Mouse (Mus musculus) embryo, embryonic 10.5 days (tissue): Measurements from ENCODE around the gene Rcbtb2.

Experiments
- DNase-seq: peaks from one replicate; pipeline ENCODE4 v3.0.0-alpha.2; 2015; ENCODE audit warnings: low spot score

The Rcbtb2 gene

DNA sequence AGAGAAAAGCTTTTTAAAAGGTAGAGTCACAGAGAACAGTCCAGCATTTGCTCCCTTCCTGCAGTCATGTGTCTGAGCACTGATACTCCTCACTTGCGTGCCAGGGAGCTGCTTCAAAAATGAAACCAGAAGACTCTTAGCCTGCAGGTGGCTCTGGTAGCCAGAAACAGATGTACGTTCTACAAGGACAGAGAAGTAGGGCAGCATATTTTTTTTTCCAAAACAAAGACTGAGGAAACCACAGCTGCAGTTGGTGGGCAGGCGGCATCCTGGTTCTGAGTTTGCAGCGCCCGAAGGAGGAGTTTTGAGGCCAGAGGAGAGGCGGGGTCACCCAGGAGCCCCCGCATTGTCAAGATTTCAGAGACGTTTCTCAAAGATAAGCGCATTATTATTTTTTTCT lies 5.9 kb upstream of the Rcbtb2 start:
- no peak for DNase-seq

DNA sequence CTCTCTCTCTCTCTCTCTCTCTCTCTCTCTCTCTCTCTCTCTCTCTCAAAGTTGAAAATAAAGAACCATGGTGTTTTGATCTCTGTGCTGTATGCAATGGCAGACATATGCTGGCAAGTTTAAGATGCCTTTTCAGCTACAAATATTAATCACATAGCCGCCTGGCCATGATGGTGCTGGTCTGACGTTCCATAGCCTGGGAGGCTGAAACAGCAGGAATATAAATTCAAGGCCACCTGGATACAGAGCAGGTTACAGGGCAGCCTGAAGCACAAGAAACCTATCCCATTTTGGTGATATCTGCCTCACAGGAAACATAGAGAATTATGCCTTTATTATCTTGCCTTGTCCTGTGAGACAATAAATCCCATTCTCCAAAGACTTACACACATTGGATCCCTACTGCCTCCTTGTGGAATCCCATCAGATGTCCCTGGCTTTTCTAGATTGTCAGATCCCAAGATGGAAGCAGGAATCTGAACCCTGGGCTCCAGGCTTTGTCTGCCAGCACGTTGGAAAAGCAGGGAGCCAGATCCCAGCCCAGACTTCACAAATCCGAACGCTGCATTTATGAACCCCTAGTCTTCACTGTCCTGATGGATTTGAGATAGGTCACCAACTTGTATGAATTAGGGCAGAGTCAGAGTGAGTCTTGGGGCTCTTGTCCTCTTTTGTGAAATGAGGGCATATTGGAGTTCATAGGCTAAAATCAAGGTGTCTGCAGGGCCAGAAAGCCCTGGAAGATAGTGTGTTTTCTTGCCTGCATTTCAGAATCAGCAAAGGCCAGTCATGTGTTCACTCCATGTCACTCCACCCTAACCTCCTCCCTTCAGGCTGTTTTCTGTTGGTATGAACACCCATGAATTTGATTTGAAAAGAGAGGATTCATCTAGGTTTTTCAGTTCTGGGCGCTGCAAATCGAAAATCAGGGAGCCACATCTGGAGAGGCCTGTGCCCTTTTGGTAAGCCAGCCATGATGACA lies 5.1 kb upstream of the Rcbtb2 start:
- no peak for DNase-seq

DNA sequence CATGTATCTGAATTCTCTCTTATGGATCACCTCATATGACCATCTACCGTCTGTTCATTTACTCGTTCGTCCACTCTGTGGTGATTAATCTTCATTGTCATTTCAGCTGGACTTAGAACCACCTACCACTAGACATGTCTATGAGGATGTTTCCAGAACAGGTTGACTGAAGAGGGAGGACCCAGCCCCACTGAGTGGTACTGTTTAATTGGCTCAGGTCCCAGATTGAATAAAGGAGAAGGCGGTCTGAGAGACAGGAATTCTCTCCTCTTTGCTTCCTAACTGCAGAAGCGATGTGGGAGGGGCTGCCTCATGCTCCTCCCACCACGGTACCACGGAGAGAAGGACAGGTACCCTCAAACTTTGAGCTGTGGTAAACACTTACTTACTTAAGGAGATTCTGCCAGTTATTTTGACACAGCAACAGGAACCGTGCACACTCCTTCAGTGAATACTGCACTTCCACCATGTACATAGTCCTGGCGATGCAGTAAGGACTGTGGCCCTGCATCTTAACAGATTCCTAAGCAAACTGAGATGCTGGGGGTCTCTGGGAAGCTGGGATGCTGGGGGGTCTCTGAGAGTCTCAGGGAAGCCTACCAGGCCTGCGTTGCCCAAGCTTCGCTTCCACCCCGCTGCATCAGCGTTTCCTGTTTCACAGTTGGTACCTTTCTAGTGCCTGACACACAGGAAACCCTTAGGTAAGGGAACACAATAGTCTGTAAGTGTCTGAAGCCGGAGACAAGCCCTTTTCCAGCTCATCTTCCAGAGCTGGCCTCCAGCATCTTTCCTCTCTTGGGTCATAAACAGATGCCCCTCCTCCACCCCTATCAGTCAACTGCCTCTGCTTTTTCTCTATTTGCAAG lies 4.1 kb upstream of the Rcbtb2 start:
- no peak for DNase-seq

DNA sequence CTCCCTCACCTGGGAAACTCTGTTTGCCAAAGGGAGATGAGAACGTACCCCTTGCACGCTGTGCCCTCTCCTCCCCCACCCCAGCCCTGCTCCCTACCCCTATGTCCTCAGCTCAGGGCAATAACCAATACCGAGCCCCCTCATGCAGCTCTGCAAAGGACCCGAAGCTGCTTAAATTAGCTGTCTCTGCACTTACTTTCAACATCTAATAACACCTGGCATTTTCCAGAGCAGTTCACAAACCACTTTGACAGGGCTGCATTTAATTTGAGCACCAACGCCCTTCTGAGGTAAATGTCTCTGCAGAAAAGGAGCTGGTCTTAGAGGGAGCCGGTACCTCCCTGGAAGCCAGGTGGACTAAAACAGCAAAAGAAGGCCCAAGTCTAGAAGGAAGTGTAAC lies 3.4 kb upstream of the Rcbtb2 start:
- no peak for DNase-seq

DNA sequence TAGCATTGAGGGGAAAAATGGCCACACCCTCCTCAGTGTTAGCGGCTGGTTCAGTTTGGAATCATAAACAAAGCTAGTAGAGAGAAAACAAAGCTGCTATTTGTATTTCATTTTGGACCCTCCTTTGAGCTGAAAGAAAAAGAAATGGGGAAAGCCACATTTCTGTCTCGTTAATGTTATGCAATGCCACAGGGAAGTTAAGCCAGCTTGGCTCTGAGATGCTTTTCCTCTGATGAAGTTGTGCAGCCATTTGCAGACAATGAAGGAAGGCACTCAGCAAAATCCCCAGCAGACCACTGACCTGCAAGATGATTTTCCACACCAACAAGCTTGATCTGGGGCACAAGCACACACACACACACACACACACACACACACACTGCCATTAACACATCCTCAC lies 2.9 kb upstream of the Rcbtb2 start:
- no peak for DNase-seq

DNA sequence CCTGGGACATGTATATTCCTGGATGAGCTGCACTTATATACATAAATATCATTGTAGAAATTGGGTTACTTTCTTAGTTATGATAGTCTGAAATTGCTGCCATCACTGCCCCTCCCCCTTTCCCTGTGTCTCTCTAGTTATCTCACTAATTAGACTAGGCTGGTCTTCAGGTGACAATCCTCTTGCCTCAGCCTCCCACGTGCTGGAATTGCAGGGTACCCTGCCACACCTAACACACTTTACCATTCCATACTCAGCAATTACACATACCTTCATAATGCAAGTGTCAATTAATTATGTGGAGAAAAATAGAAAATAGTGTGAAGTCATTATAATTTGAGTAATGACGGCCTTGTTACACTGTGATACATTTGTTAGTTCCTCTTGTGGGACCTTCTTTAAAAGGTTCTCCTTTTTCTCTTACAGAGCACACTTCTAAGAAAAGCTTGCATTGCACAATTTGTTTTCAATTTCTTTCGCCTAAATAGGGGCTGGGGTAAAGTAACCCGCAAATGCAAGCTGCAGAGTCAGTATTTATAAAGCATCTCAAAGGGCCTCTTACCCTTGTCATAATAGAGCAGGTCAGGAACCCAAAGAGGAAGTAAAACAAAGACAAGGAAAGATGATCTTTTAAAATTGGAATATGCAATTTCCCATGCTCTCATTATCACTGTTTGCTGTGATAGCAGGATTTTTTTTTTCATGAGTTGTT lies 470 bp upstream of the Rcbtb2 start:
- DNase-seq = no peak

DNA sequence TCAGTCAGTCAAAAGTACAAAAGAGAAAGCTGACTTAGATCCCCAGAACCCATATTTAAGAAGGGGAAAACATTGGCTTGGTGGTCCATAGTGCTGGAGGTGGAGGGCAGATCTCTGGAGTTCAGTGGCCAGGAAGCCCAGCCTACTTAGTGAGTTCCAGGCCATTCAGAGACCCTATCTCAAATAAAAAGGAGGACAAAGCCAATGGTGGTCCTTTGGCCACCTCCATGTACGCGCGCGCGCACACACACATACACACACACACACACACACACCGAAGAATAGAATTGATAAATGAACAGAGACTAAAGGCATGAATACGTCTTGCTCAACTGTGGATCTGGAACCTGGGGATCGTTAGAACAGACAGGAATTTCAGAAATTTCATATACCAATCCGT lies 544 bp downstream of the Rcbtb2 start:
- no peak for DNase-seq

DNA sequence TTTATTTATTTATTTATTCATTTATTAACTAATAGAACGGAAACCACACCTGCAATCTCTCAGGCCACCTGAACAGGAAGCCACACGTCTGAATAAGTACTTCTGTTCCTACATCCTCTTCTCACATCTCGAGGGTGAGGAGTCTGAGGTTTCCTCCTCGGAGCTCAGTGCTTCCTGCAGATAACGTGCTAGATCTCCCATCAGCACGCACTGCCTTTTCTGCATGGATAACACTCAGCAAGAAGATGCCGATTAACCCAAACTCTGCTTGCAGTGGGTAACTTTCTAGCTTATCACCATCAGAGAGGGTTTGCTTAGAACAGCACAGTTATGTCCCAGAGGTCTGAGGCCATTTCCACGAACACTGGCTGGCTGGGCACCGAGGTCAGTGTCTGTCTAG lies 949 bp downstream of the Rcbtb2 start:
- DNase-seq = no peak

DNA sequence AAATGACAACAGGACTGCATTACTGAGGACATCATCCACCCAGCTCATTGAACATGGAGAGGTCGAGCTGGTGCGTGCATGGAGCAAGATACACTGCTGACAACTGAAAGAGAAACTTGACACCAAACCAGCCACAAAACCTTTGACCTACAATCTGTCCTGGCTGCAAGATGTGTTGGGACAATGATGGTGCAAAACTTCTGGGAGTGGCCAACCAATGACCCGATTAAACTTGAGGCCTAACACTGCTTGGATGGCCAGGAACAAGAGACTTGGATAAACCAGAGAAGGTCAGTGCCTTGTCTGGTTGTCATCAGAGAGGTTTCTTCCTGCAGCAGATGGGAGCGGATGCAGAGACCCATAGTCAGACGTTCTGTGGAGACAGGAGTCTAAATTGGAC lies 7.7 kb downstream of the Rcbtb2 start:
- no peak for DNase-seq

DNA sequence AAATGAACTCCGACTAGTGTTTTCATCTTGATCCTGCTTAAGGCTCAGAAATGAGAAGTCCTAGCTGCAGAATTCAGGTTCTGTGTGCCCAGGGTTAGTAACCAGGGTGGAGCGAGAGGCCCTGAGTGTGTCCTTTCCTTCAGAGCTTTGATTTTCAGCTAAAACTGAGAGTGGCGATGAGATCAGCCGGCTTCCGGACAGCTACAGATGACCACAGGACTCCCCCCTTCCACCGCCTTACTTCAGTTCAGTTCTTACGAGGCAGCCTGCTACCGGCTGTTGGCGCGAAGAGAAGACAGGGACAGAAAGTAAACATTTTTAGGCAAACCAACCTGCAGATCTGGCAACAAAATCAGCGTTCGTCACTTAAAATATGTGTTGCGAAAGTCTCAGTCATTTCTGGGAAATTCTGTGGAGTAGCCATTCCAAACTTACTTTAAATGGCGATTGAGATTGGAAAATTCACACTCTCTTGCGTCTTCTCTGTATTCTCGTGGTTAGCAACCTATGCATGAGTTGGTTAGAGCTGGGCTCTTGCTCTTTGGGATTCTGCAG lies 9.1 kb downstream of the Rcbtb2 start:
- DNase-seq = no peak

DNA sequence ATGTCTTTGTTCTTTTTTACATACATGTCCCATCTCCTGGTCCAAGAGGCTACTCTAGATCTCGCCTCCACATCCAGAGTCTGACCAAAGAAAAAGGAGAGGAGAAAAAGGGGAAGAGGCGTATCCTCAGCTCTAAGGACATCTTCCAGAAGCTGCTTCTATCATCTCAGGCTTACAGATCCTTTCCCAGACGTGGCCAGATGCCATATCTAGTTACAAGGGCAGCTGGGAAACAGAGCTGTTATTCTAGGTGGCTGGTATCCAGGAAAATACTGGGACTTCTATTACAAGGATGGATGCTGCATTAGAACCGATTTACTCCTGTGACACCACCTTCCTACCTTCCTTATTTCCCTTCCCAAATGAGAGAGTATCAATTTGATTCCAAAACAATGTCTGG lies 9.9 kb downstream of the Rcbtb2 start:
- DNase-seq = no peak

DNA sequence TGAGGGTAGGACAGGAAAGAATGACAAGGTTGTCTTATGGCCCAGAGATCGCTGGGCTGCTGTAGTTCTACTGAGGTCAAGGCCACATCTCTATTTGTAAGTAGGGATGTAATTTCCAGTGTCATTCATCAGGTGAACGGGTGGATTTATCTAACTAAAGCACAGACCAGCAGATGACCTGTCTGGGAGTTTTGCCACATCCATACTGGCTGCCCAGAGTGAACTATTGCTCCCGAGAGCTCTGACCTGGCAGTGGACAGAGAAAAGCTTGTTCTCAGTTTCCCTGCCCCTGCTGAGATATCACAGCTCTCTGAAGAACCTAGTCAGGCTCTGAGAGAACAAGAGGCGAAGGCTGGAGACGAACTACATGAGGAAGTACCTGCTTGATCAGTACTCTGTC lies 14.4 kb downstream of the Rcbtb2 start:
- no peak for DNase-seq

DNA sequence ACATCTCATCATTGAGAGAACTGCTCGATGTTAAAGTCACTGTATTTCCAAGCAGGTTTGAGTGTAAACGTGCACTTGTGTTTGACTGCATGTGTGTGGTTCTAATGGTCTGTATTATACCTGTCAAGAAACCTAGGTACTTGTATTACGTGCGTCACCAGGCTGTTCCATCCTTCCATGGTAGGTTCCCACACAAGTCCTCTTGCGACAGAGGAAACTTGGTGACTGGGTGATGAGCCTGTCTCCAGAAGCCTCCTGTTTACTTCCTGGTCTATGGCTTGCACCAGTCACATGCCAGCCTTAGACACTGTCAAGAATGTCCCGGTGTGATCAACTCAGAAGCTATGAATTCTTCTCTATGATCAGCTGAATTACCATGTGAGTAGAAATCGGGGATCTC lies 15.6 kb downstream of the Rcbtb2 start:
- DNase-seq = no peak

DNA sequence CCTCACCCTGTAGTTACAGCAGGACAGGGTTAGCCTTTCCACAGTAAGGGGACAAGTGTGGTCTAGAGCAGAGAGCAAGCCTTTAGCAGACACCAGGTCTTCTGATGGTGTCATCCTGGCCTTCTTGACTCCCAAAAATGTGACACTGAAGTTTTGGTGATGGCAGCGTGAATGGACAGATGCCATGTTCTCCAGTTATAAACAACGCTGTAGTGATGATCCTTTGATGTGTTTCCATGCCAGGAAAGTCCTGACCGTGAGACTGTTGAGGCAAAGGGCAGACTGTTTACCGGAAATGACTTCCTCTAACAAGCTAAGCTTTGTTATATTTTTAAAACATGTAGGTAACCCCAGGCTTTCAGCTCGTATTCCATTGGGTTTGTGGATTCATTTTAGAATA lies 17.0 kb downstream of the Rcbtb2 start:
- DNase-seq = no peak

DNA sequence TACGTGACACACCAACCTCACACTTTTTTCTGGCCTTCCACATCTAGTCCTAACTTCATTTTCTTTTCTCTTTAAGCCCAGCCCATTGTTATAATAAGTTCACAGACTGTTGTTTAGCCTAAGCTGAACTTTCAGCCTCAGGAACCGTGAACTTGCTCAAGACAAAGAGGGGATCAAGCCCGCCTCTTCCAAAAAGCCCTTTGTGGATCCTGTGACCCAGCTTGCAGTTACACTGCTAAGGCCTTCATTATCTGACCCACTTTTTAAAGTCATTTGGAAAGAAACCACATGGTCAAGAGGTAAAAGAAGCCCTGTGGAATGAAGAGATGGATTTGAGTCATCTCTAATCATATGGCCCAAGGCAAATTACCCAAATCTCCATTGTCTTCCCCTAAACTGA lies 19.0 kb downstream of the Rcbtb2 start:
- no peak for DNase-seq

DNA sequence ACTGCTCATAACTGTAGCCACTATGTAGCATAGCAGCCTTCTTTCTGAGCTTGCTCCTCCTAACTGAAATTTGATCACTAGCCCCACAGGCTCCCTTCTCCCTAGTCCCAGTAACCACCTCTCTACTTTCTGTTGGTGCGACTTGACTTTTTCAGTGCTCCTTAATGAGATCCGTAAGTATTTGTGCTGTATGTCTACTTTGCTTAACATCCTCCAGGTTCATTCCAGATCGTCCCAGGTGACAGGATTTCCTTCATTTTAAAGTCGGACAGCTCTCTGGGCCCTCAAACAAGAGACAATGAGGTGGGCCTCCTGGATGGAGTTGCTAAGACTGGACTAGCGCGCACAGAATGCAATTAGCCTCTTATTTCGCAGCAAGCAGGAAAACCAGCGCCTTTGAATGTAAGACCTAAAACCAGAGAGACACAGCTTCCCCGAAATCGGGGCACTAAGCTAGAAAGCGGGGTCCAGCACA lies 19.6 kb downstream of the Rcbtb2 start:
- DNase-seq = no peak

DNA sequence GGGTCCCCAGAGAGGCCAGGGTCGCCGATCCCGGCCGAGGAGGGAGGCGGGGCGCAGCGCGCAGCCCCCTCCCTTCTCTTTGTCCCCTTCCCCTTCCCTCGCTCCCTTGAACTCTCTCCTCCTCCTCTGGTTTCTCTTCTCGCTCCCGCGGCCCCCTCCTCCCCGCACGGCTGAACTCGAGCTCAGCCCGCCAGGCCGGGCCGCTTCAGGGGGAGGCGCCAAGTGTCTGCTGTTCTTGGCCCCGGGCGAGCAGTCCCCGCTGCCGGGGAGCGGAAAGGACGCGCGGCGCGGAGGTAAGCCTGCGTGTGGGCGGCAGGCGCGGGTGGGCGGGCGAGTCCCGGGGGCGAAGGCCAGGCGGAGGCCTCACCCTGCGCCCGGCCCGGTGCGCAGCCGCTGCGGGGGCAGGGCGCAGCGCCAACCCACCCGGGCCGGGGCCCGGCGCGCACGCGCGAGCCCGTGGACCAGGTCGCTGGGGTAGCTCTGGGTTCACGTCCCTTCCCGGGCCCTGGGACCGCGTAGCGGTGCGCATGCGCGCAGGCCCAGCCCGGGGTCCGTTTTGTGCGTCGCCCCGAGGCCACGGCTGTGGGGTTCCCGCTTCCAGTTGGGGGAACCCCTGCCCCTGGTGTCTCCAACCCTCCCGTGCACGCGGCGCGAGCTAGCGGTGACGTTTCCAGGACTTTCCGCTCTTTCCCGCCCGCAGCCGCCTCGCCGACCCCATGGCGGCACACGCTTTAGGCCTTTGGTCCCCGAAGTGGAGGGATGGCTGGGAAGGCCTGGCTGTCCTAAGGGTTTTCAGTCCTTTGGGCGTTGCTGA lies 20.3 kb downstream of the Rcbtb2 start:
- peak; percentile 85 for DNase-seq

DNA sequence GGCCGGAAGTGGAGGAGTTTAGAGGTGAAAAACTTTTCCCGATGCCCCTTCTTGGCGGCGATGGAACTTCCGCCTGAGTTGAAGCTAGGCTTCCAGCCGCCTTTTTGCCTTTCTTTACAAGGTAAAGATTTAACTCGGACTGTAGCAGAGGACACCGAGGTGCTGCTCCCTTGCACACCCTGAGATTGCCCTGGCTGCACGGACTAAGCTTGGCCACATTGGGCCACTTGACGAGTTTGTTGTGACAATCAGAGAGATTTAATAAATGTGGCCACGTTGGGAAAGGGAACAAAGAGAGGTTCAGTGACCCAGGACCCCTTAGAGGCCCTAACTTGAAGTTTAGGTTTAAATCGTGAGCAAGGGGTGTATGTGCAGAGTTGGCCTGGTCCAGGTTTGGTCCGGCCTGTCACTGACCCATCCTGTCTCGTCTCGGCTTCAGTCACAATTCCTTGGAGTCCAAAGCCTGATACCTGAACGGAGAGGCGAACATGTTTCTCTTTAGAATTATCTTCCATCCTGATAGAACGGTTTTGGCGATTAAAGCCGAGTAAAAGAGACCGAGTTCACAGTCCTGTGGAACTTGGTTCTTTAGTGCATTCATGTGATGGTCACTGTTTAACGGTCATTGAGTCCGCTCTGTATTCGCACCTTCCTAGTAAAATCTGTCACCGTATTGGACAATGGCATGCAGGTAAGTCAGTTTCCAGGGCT lies 21.0 kb downstream of the Rcbtb2 start:
- DNase-seq = no peak

DNA sequence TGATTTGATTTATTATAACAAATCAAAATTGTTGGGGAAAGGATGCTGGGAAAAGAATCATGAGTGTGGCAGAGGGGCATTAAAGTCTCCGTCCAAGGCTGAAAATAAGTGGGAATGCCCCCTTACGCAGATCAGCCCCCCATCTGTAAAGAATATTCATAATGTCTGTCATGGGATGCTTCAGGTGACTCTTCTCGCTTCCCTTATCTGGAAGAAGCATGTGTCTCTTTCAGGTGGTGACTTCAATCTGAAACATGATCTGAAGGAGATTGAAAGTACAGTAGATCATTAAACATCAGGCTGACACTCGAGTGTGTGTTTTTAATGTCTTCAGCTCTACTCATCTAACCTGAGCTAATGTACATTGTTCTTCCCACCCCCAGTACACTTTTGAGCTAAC lies 22.7 kb downstream of the Rcbtb2 start:
- no peak for DNase-seq

DNA sequence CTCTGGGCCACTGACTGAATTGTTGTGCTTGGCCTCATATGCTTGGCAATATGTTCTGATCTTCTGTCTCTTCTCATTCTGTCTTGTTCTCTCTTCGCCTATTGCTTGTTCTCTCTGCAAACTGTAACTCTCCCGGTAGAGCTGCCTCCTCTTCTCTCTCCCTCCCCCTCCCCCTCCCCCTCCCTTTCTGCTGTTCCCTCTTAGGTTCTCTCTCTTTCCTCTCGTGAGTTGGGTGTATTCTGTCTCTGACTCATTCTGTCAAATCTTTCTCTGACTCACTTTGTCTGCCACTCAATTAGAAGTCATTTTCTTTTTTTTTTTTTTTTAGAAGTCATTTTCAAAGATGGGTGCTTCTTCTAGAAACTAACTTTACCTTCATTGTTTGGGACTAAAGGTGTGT lies 23.9 kb downstream of the Rcbtb2 start:
- no peak for DNase-seq

DNA sequence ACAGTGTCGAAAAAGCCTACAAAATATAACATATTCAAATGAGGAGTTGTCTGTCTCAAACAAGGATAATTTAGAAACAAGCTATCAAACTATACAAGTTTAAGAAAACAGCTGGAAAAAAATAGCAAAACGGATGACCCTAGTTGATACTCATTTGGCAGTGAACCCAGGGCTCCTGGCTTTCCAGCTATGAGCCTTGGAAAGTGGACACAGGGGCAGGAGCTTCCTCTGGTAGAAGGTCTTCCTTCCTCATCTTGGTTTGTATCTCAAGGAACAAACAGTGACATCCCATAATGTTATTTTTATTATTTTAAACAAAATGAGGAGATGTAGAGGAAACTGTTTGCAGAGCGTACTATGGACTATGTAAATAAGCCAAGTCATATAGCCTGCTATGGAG lies 25.3 kb downstream of the Rcbtb2 start:
- no peak for DNase-seq
